Mouse (Mus musculus) ES-E14 (cell line): ENCODE measurements around the gene Lilr4b.
"Not testable (repeated sequence)": the region's sequence is repeated elsewhere in the genome, so short reads cannot be mapped to it uniquely, and the experiment has no call there.

ENCODE experiments used
- HCFC1 ChIP-seq: IDR thresholded peaks from 2 replicates; pipeline ENCODE4 v1.6.1; 2012; ENCODE audit warnings: low read length, inconsistent platforms, borderline replicate concordance; ENCODE audit not compliant: insufficient read depth
- MAFK ChIP-seq: IDR thresholded peaks from 2 replicates; pipeline ENCODE4 v1.6.1; 2014; ENCODE audit warnings: mild to moderate bottlenecking, low read depth, low read length, inconsistent platforms; ENCODE audit not compliant: insufficient read depth
- ZC3H11A ChIP-seq: IDR thresholded peaks from 2 replicates; pipeline ENCODE4 v1.6.1; 2012; ENCODE audit warnings: low read depth, mild to moderate bottlenecking, inconsistent platforms, low read length, borderline replicate concordance

- TF ChIP-seq MAFK: peak; percentile 54
- not testable (repeated sequence) for TF ChIP-seq HCFC1, ZC3H11A
Observed at GRCm38 (mm10) chr10:51463800-51464199, 16.6 kb upstream of the Lilr4b start.
